Mouse (Mus musculus) heart, adult 2 months (tissue): ENCODE results near the gene Tpsg1. TPM values are rescaled to one million over a fixed set of nuclear protein-coding genes. Genes with fewer than 3 reads are reported as not detected.

Experiments
- DNase-seq, 2 experiments: peaks; one replicate each; pipeline ENCODE4 v3.0.0; 2021
- H3K27ac ChIP-seq: fragments of 200-600 bp; 2 replicates; pipeline ENCODE4 v1.8.1; 2022
- H3K27me3 ChIP-seq: fragments of 200-500 bp; 2 replicates; pipeline ENCODE4 v1.6.1; 2012; ENCODE audit warnings: mild to moderate bottlenecking, low read length, inconsistent platforms, mixed read lengths; ENCODE audit not compliant: control insufficient read depth, insufficient read depth
- H3K36me3 ChIP-seq: fragments of 200-500 bp; 2 replicates; pipeline ENCODE4 v1.6.1; 2012; ENCODE audit warnings: low read length, inconsistent platforms; ENCODE audit not compliant: control insufficient read depth, insufficient read depth
- H3K4me1 ChIP-seq: fragments of 200-500 bp; 2 replicates; pipeline ENCODE4 v1.6.1; 2011; ENCODE audit warnings: low read length; ENCODE audit not compliant: control insufficient read depth, insufficient read depth
- H3K4me3 ChIP-seq: fragments of 200-600 bp; 2 replicates; pipeline ENCODE4 v1.8.1; 2022
- H3K79me2 ChIP-seq: fragments of 200-500 bp; replicated peaks from 2 replicates; pipeline ENCODE4 v1.6.1; 2012; ENCODE audit warnings: mild to moderate bottlenecking, inconsistent platforms, low read length, moderate library complexity, mixed read lengths; ENCODE audit not compliant: control insufficient read depth, insufficient read depth
- H3K9ac ChIP-seq: fragments of 200-500 bp; 2 replicates; pipeline ENCODE4 v1.6.1; 2012; ENCODE audit warnings: low read depth, mild to moderate bottlenecking, control low read depth, inconsistent platforms, low read length, mixed read lengths
- CTCF ChIP-seq: fragments of 200-600 bp; IDR thresholded peaks from 2 replicates; pipeline ENCODE4 v1.8.1; 2022; ENCODE audit warnings: antibody characterized with exemption, mild to moderate bottlenecking, moderate library complexity
- EP300 ChIP-seq: fragments of 200-500 bp; IDR thresholded peaks from 2 replicates; pipeline ENCODE4 v1.6.1; 2011; ENCODE audit warnings: low read depth, low read length, control low read depth; ENCODE audit not compliant: insufficient read depth
- POLR2A ChIP-seq: fragments of 200-500 bp; IDR thresholded peaks from 2 replicates; pipeline ENCODE4 v1.6.1; 2011; ENCODE audit warnings: mild to moderate bottlenecking, low read depth, low read length, control low read depth; ENCODE audit not compliant: insufficient read depth
- WGBS: fragments of 180-500 bp; shearing (Covaris S2); methylation state at CpG from one replicate; pipeline ENCODE4 v1.1.7; 2018; 5-methylcytosine and 5-hydroxymethylcytosine counted together
- intact Hi-C: fragments of 180-260 bp; cut with DNase I; formaldehyde crosslinking; loops from one replicate; pipeline ENCODE4 v1.15.1; 2025
- long read RNA-seq: library from polyadenylated mRNA; stranded (forward); transcript quantifications from one replicate; pipeline ENCODE4 v2.0.0, GENCODE M21; 2021
- polyA plus RNA-seq: library from polyadenylated mRNA; depleted of rRNA; stranded (reverse); fragments of >200 nt; gene quantifications from 2 replicates; pipeline ENCODE4 v1.2.3, GENCODE M21; 2012; rRNA removed
- total RNA-seq, 2 experiments: library from RNA; stranded (reverse); gene quantifications; 2 replicates each; pipeline ENCODE4 v1.2.3; 2021

The Tpsg1 gene
- total RNA-seq (not detected), polyA plus RNA-seq (0.47 and 0.61 TPM in 2 replicates)
- long read RNA-seq, partial matches to known transcripts = 0 of 2 reads
- long read RNA-seq, other reads (novel, unspliced or antisense) = 0 of 2 reads

DNA sequence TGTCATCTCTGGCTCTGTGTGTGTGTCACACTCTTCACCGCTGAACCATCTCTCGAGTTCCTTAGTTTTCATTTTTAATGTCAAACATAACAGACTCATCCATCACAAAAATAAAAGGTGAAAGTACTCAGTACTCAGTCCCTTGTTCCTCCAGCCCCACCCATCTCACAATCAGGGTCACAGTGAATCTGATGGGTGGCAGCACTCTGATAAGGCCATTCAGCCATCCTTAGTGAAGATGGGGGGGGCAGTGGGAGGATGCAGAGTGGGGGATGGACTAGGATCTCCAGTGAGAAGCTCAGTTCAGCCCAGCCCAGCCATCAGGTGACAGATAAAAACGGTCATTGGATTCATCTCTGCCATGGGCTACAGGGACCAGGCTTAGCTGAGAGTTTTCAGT, at the start of gene Tpsg1:
TSS of gene Tpsg1 (plus strand) at position 301 of the 400 bp plus-strand sequence.
- Histone ChIP-seq H3K27ac (no peak within 1 kb of the TSS), H3K36me3 (no peaks in the 10 kb centered on the region), H3K79me2 (no peaks in the 10 kb centered on the region), H3K4me3 (no peak within 1 kb of the TSS), H3K9ac (no peak within 1 kb of the TSS), H3K27me3 (no peaks in the 10 kb centered on the region), H3K4me1 (no peaks in the 10 kb centered on the region)
- DNase-seq = no peak
- intact Hi-C loops = loop anchor here (10.0 kb wide), 1 partner anchor 424 kb away; no protein-coding TSS in a partner anchor
- no peak for TF ChIP-seq EP300
- no peak for TF ChIP-seq POLR2A
- no peak for TF ChIP-seq CTCF
- 70% methylated on average over 3 of the region's 3 CpGs for WGBS

DNA sequence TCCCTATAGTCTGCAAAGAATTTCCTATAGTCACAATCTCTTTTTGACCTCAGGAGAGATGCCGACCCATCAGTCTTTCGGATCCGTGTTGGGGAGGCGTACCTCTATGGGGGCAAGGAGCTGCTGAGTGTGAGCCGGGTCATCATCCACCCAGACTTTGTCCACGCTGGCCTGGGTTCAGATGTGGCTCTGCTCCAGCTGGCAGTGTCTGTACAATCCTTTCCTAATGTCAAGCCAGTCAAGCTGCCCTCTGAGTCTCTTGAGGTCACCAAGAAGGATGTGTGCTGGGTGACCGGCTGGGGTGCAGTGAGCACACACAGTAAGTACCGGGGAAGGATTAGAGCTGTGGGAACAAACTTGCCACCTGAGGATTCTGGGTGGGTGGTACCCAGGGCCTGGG, 48.3 kb upstream of the Tpsg1 start:
- H3K79me2 ChIP-seq = no peaks in the 10 kb centered on the region
- WGBS = 67% methylated on average over 8 of the region's 8 CpGs
- H3K27me3 ChIP-seq = no peaks in the 10 kb centered on the region
- no peak for TF ChIP-seq CTCF
- H3K9ac ChIP-seq = no peak overlapping the region
- no peak overlapping the region for H3K4me3 ChIP-seq
- H3K4me1 ChIP-seq = no peaks in the 10 kb centered on the region
- no peak overlapping the region for H3K27ac ChIP-seq
- H3K36me3 ChIP-seq = no peaks in the 10 kb centered on the region
- DNase-seq = no peak
- intact Hi-C loops = no loop called here

DNA sequence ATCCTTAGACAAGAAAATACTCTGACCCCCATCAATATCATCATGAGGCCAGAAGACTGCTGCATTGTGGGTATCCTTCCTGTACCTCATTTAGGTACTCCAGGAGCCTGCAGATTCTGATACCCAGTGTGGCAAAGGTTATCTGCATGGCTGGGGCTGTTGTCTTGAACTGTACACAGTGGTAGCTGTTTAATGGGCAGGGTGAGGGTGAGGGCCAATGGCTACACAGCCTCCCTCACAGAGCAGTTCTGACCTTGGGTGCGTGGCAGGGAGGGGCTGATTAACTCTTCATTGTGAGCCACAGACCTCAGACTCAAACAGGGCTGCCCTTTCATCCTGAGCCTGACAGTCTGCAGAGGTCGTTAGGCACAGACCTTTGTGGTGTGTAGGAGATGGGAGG, 46.1 kb upstream of the Tpsg1 start:
- no peaks in the 10 kb centered on the region for H3K27me3 ChIP-seq
- no peaks in the 10 kb centered on the region for H3K36me3 ChIP-seq
- no peak overlapping the region for H3K9ac ChIP-seq
- H3K4me3 ChIP-seq = no peak overlapping the region
- H3K27ac ChIP-seq = no peak overlapping the region
- intact Hi-C loops = no loop called here
- H3K79me2 ChIP-seq = no peaks in the 10 kb centered on the region
- no peak for TF ChIP-seq EP300
- no peak for TF ChIP-seq POLR2A
- no peak for TF ChIP-seq CTCF
- H3K4me1 ChIP-seq = no peaks in the 10 kb centered on the region
- no peak for DNase-seq
- 21% methylated on average over 2 of the region's 2 CpGs for WGBS

DNA sequence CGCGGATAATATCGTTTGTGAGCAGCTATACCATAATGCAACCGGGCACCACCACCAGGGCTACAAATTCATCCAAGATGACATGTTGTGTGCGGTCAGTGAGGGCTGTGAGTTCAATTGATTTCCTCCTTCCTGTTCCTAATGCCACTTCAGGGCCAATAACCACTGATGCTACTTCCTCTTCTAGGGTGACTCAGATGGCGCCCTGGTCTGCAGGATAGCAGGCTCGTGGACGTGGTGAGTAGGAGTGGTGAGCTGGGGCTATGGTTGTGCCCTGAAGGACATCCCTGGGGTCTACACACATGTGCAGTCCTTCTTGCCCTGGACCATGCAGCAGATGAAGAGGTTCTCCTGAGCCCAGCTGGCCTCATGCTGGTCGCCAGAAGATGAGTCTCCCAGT, 36.8 kb upstream of the Tpsg1 start:
- no peak for TF ChIP-seq CTCF
- no peak for TF ChIP-seq POLR2A
- TF ChIP-seq EP300 = no peak
- DNase-seq = no peak
- intact Hi-C loops = no loop called here
- Histone ChIP-seq H3K4me1 (no peaks in the 10 kb centered on the region), H3K36me3 (no peaks in the 10 kb centered on the region), H3K79me2 (no peaks in the 10 kb centered on the region), H3K27ac (no peak overlapping the region), H3K27me3 (no peaks in the 10 kb centered on the region; the same call in none of the 2 replicates), H3K4me3 (no peak overlapping the region), H3K9ac (no peak overlapping the region)
- 50% methylated on average over 9 of the region's 9 CpGs for WGBS

DNA sequence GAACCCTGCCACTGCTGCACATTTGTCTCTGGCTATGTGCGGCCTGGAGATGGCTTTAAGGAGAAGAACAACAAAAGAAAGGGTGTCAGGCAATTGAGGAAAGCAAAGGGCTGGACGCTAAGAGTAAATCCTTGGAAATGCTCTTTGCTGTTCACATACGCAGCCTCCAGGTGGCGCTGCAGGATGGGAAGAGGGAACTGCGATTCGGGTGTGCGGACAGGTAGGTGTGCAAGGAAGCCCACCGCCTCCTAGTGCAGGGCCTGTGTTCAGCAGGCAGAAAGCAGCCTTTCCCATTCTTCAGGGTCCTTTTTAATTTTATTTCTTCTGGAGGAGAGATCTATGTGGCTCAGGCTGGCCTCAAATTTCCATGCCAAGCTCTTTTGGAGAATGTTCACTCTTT, 35.1 kb upstream of the Tpsg1 start:
- Histone ChIP-seq H3K4me1 (no peaks in the 10 kb centered on the region), H3K27ac (no peak overlapping the region), H3K27me3 (no peaks in the 10 kb centered on the region; the same call in none of the 2 replicates), H3K9ac (no peak overlapping the region), H3K36me3 (no peaks in the 10 kb centered on the region), H3K79me2 (no peaks in the 10 kb centered on the region), H3K4me3 (no peak overlapping the region)
- peak; percentile 11 to 47 for DNase-seq
- 0 out of 2 replicates have a peak, but pooled peaks have one; percentile 17 for TF ChIP-seq EP300
- no peak for TF ChIP-seq POLR2A
- TF ChIP-seq CTCF = peak; percentile 78
- intact Hi-C loops = loop anchor here (1.0 kb wide), 2 partner anchors 29 to 136 kb away; no protein-coding TSS in a partner anchor
- 2% methylated on average over 8 of the region's 8 CpGs for WGBS

DNA sequence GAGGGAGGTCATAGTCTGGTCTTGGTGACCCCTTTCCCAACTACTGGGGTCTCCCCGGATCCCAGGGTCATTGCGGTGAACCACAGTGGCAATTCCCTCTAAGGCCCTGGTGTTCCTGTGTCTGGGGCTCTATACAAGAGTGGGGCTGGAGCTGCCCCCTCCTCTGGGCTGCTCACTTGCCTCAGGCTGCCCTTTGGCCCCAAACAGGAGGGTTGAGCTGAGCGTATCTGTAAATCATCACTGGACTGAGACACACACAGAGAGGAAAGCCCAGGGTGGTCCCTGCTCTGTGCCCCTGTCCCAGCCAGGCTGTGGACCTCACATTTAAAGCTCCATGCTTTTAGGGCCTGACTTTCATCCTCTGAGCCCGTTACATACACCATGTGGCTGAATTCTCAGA, 30.9 kb upstream of the Tpsg1 start:
- H3K27me3 ChIP-seq = no peaks in the 10 kb centered on the region; the same call in 1 of the 2 replicates
- no peaks in the 10 kb centered on the region for H3K36me3 ChIP-seq
- intact Hi-C loops = no loop called here
- H3K4me3 ChIP-seq = no peak overlapping the region
- 88% methylated on average over 4 of the region's 4 CpGs for WGBS
- H3K27ac ChIP-seq = no peak overlapping the region
- no peak for DNase-seq
- no peaks in the 10 kb centered on the region for H3K4me1 ChIP-seq
- no peaks in the 10 kb centered on the region for H3K79me2 ChIP-seq
- no peak overlapping the region for H3K9ac ChIP-seq
- TF ChIP-seq EP300 = no peak
- TF ChIP-seq CTCF = no peak
- TF ChIP-seq POLR2A = no peak
